Mouse (Mus musculus) brain, adult 2 months (tissue): ENCODE results near the gene Mtln.
A peak's percentile ranks its signal among the peaks of the same experiment; 100 is the strongest.

ENCODE experiments used
- DNase-seq: peaks from one replicate; pipeline ENCODE4 v3.0.0; 2011; ENCODE audit warnings: low read depth, low spot score

The Mtln gene

DNA sequence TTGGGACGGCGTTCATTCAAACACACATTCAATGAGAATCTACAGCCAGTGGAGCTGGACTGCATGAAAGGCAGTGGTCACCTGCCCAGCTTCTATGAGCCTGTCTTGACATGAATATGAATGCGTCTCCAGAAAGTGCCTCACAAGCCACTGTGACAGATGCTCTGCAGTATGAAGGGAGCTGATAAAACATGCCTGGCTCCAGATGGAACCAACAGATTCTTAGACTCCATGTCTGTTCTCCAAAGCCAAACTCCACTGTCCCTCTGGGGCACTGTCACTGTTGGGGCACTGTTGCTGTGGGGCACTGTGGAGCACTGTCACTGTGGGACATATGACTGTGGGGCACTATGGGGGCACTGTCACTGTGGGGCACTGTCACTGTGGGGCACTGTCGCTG lies 38.2 kb downstream of the Mtln start:
- no peak for DNase-seq

DNA sequence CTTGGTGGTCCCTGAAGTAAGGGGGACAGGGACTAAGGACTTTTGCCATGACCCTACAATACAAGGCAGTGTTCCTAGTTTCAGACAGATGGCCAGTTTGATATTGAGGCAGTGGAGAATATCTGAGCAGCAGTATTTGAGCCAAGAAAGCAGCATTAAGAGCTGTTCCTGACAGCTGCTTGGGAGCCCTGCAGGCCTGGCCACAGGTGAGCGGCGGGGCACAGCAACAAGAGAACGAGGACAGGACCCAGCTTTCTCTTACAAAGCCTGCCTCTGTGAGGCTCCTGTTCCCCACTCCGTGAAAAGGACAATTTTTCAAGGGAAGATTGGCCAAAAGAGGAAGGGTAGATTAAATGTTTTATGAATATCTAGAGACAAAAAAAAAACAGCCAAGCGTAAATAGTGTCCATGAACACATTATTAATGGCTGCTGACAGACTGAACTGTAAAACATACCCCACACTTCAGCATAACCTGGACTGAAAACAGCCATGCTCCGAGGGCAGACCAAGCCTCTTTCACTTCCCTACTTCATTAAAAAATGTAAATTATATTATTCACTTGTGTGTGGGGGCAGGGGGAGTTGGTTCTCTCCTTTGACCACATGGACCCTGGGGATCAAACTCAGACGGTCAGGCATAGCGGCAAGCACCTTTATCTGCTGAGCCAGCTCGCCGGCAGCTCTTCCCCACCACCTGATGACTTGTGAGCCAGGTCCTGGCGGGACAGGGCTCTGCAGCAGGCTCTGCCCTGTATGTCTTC lies 40.3 kb downstream of the Mtln start:
- DNase-seq: peak; percentile 11

DNA sequence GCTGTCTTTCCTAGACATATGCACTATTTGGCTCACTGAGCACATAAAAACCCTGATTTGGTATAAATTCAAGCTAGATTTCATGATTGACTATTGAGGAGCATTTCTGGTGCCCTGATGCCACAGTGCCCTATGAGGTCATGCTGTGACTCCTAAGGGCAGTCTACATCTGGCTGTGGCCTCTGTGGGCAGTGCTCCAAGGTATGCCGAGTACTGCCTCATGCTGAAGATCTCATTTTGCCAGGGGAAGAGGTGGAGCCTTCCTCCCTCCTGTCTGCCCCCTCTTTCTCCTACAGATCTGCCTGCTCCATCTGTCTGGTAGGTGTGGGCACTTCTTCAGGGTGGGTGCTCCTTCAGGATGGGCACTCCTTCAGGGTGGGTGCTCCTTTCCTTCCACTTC lies 42.9 kb downstream of the Mtln start:
- no peak for DNase-seq

DNA sequence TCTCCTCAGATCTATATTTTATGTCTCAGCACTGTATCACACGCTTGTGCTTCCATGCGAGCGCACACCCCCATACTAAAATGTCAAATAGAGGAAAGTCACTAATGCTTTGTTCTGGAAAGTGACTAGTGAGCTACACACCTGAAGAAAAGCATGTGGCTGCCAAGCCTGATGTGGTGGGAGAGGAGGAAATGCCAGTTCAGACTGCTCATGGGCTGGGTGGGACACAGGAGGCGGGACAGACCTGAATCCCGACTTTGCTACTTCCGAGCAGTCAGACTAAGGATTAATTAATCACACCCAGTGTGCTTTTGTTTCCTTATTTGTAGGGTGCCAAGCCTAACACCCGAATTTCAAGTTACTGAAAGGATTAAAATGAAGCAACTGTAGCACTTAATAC lies 44.0 kb downstream of the Mtln start:
- DNase-seq: no peak

DNA sequence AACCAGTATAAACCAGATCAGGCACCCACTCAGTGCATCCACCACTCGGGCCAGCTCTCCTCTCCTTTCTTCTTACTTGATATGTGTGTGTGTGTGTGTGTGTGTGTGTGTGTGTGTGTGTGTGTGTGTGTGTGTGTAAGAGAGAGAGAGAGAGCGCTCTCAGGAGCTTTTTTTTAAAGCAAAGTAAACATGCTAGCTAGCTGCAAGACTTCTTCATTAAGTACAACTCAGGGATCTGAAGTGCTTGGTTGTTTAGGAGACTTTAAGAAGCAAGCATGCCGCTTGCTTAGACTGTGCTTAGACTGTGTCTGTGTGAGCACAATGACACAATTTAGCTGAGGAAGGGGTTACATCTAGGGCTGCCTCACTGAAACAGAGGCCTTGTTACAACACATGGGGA lies 49.7 kb downstream of the Mtln start:
- DNase-seq: no peak
